Mouse (Mus musculus) G1E (cell line): ENCODE data around the gene Rarres1. TPM values are rescaled to one million over a fixed set of nuclear protein-coding genes. Genes with fewer than 3 reads are reported as not detected.

Experiments
- ATAC-seq: 2 replicates; pipeline ENCODE4 v1.8.0; 2016; ENCODE audit warnings: mild to moderate bottlenecking; ENCODE audit not compliant: insufficient number of reproducible peaks, poor library complexity, low FRiP score, severe bottlenecking; ENCODE audit errors: extremely low read depth
- DNase-seq: peaks from one replicate; pipeline ENCODE4 v3.0.0; 2012; ENCODE audit warnings: low spot score
- H3K27me3 ChIP-seq: 2 replicates; pipeline ENCODE4 v1.6.1; 2012; ENCODE audit warnings: mild to moderate bottlenecking, low read length, inconsistent platforms; ENCODE audit not compliant: insufficient read depth
- H3K36me3 ChIP-seq: replicated peaks from 2 replicates; pipeline ENCODE3; 2012; ENCODE audit warnings: mild to moderate bottlenecking, inconsistent platforms
- H3K4me1 ChIP-seq: 2 replicates; pipeline ENCODE4 v1.6.1; 2012; ENCODE audit warnings: low read depth, low read length, inconsistent platforms, mixed read lengths; ENCODE audit not compliant: insufficient read depth
- H3K4me3 ChIP-seq: 2 replicates; pipeline ENCODE4 v1.5.1; 2012; ENCODE audit warnings: low read depth, mild to moderate bottlenecking, inconsistent platforms, low read length, moderate library complexity, mixed read lengths
- H3K9me3 ChIP-seq: replicated peaks from 2 replicates; pipeline ENCODE4 v1.6.1; 2012; ENCODE audit warnings: inconsistent platforms
- CTCF ChIP-seq: IDR thresholded peaks from 2 replicates; pipeline ENCODE4 v1.5.1; 2012; ENCODE audit warnings: low read depth, low read length, inconsistent platforms, mixed read lengths
- GATA1 ChIP-seq: IDR thresholded peaks from 2 replicates; pipeline ENCODE4 v1.6.1; 2012; ENCODE audit warnings: borderline replicate concordance, low read length, inconsistent platforms, mixed read lengths
- GATA2 ChIP-seq: IDR thresholded peaks from 2 replicates; pipeline ENCODE4 v1.6.1; 2012; ENCODE audit warnings: low read depth, low read length, inconsistent platforms, borderline replicate concordance
- POLR2AphosphoS5 ChIP-seq: IDR thresholded peaks from 2 replicates; pipeline ENCODE4 v1.6.1; 2012; ENCODE audit warnings: low read depth, low read length, inconsistent platforms; ENCODE audit not compliant: insufficient replicate concordance
- TAL1 ChIP-seq: conservative IDR thresholded peaks from 2 replicates; pipeline ENCODE4 v1.6.1; 2012; ENCODE audit warnings: low read depth, low read length, inconsistent platforms, mixed read lengths
- polyA plus RNA-seq: library from polyadenylated mRNA; stranded (reverse); fragments of >175 nt; gene quantifications from 2 replicates; pipeline ENCODE4 v1.2.3, GENCODE M21; 2012
- total RNA-seq, 2 experiments: library from RNA; stranded (forward) in 1 of 2; stranded (reverse) in 1 of 2; fragments of 200-1000 nt in 1 of 2; fragments of >200 nt in 1 of 2; fragmentation: Nextera tagmentation in 1 of 2; gene quantifications; 2 replicates each; pipeline ENCODE4 v1.2.3; 2014 to 2017

The Rarres1 gene
- total and polyA plus RNA-seq, 3 experiments: 0.38 TPM; not detected in 2

GRCm38 (mm10) chr3:67553281-67553680 lies 38.0 kb upstream of the Rarres1 start:
- ATAC-seq (no peak), DNase-seq (no peak)
- H3K4me1 ChIP-seq: no peaks in the 10 kb centered on the region

GRCm38 (mm10) chr3:67551193-67551592 lies 35.9 kb upstream of the Rarres1 start:
- TF ChIP-seq TAL1 (no peak), GATA2 (no peak), POLR2AphosphoS5 (no peak), CTCF (no peak), GATA1 (no peak)
- ATAC-seq (no peak), DNase-seq (no peak)
- Histone ChIP-seq H3K9me3 (no peaks in the 10 kb centered on the region), H3K4me3 (no peak overlapping the region), H3K27me3 (peaks cover 1% of the 10 kb centered on the region), H3K36me3 (no peaks in the 10 kb centered on the region), H3K4me1 (no peaks in the 10 kb centered on the region)

More at GRCm38 (mm10) chr3:67553281-67553680, 38.0 kb upstream of the Rarres1 start:
- peaks cover 6% of the 10 kb centered on the region for H3K27me3 ChIP-seq
- TF ChIP-seq GATA1: no peak
- TF ChIP-seq POLR2AphosphoS5: no peak
- TF ChIP-seq CTCF: no peak
- no peak for TF ChIP-seq TAL1
- no peak for TF ChIP-seq GATA2
- no peaks in the 10 kb centered on the region for H3K36me3 ChIP-seq
- H3K9me3 ChIP-seq: no peaks in the 10 kb centered on the region
- no peak overlapping the region for H3K4me3 ChIP-seq

- Histone ChIP-seq H3K4me1 (no peaks in the 10 kb centered on the region), H3K27me3 (no peaks in the 10 kb centered on the region), H3K4me3 (no peak overlapping the region), H3K36me3 (no peaks in the 10 kb centered on the region), H3K9me3 (no peaks in the 10 kb centered on the region)
- no peak for TF ChIP-seq TAL1
- TF ChIP-seq POLR2AphosphoS5: no peak
- TF ChIP-seq GATA1: no peak
- TF ChIP-seq GATA2: no peak
- no peak for TF ChIP-seq CTCF
- ATAC-seq: no peak
- no peak for DNase-seq
Measured at GRCm38 (mm10) chr3:67543630-67544029, 28.3 kb upstream of the Rarres1 start.

- DNase-seq (no peak), ATAC-seq (no peak)
- no peaks in the 10 kb centered on the region for H3K4me1 ChIP-seq
- no peaks in the 10 kb centered on the region for H3K36me3 ChIP-seq
- peaks cover 7% of the 10 kb centered on the region; the same call in 1 of the 2 replicates for H3K27me3 ChIP-seq
- no peak overlapping the region for H3K4me3 ChIP-seq
- H3K9me3 ChIP-seq: no peaks in the 10 kb centered on the region
- TF ChIP-seq TAL1: no peak
- TF ChIP-seq GATA2: no peak
- no peak for TF ChIP-seq CTCF
- TF ChIP-seq POLR2AphosphoS5: no peak
- TF ChIP-seq GATA1: no peak
Measured at GRCm38 (mm10) chr3:67524768-67525167, 9.4 kb upstream of the Rarres1 start.

- Histone ChIP-seq H3K4me3 (no peak overlapping the region), H3K4me1 (no peaks in the 10 kb centered on the region), H3K36me3 (no peaks in the 10 kb centered on the region), H3K27me3 (peaks cover 3% of the 10 kb centered on the region), H3K9me3 (no peaks in the 10 kb centered on the region)
- no peak for TF ChIP-seq CTCF
- TF ChIP-seq TAL1: no peak
- TF ChIP-seq GATA1: no peak
- TF ChIP-seq POLR2AphosphoS5: no peak
- no peak for TF ChIP-seq GATA2
- DNase-seq (no peak), ATAC-seq (no peak)
Measured at GRCm38 (mm10) chr3:67522709-67523108, 7.4 kb upstream of the Rarres1 start.

- ATAC-seq (no peak), DNase-seq (no peak)
- no peaks in the 10 kb centered on the region for H3K9me3 ChIP-seq
Measured at GRCm38 (mm10) chr3:67520568-67521143, 5.3 kb upstream of the Rarres1 start.

GRCm38 (mm10) chr3:67514801-67515273 lies 486 bp downstream of the Rarres1 start:
- no peak overlapping the region for H3K4me3 ChIP-seq
- H3K4me1 ChIP-seq: no peaks in the 10 kb centered on the region
- ATAC-seq (no peak), DNase-seq (no peak)
- H3K36me3 ChIP-seq: no peaks in the 10 kb centered on the region
- H3K9me3 ChIP-seq: 0 out of 2 replicates have a peak, but pooled peaks cover 7% of the 10 kb centered on the region
- H3K27me3 ChIP-seq: peaks cover 6% of the 10 kb centered on the region
- TF ChIP-seq GATA1 (no peak), POLR2AphosphoS5 (no peak), CTCF (no peak), TAL1 (no peak), GATA2 (no peak)

More at GRCm38 (mm10) chr3:67520568-67521143, 5.3 kb upstream of the Rarres1 start:
- Histone ChIP-seq H3K4me3 (no peak overlapping the region), H3K27me3 (peaks cover 3% of the 10 kb centered on the region), H3K4me1 (no peaks in the 10 kb centered on the region), H3K36me3 (no peaks in the 10 kb centered on the region)
- TF ChIP-seq POLR2AphosphoS5 (no peak), TAL1 (no peak), GATA1 (no peak), CTCF (no peak), GATA2 (no peak)
